Mouse (Mus musculus) spleen, postnatal 4 days (tissue): ENCODE measurements at regions not wholly inside any gene's neighbourhood (a gene's known extent, or its start where the extent isn't known, plus 50 kb on each side); places are given as distances from the start of the nearest gene placed in this dataset.

ENCODE experiments used
- DNase-seq, 2 experiments: peaks; one replicate each; pipeline ENCODE4 v3.0.0; 2022; ENCODE audit warnings: low spot score in 2 of 2

DNA sequence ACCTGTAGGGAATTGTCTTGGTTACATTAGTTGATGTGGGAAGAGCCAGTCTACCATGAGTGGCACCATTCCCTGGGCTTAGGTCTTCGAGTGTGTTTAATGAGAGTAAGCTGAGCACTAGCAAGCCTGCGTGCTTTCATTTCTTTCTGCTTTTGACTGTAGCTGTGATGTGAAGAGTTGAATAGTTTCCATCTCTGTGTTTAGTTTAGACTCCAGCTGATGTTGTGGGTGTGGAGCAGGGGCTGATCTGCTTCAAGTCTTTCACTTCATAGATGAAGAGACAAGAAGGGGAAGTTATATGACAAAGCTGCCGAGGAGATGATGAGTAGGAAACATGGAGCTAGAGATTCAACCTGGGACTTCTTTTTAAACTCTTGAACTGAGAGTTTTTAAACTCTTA, 446.0 kb downstream of the Slc4a3 start:
- DNase-seq, result no peak

DNA sequence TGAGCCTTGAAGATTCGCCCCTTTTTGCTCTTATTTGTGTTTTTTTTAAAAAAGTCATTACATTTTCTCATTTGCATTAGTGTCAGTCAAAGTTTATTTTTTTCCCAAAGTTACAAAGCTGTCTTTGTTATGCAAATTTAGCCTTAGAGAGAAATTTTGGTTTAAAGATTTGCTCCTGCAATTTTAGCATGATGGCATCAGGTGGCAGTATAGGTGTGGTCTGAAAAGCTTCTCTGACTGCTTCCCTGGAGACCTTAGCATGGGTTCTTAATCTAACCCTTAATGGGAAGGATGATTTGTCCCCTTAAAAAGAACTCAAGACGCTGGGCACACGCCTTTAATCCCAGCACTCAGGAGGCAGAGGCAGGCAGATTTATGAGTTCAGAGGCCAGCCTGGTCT, 451.2 kb downstream of the Slc4a3 start:
- no peak for DNase-seq

DNA sequence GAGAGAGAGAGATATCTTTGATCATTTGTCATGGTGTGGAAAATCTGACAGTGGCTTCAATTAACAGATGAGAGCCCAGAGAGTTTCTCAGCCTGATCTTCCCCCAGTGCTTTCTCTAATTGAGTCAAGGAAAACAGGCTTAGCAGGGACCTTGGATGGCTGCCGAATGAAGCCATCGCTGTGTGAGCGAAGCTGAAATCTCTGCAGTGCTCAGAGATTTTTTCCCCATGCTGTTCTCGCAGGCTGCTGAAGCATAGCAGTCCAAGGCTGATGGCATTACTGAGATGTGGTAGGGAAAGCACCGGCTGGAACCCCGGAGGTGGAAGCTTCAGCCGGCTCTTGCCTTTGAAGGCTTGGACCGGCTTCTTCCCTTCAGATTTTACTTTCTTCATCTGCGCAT, 455.1 kb downstream of the Slc4a3 start:
- no peak for DNase-seq

- DNase-seq, result no peak
Measured at GRCm38 (mm10) chr1:76009601-76010000, 463.5 kb downstream of the Slc4a3 start.

GRCm38 (mm10) chr1:76010212-76010800, 464.2 kb downstream of the Slc4a3 start:
- DNase-seq, result no peak

GRCm38 (mm10) chr1:76018588-76018987, 472.5 kb downstream of the Slc4a3 start:
- no peak for DNase-seq

GRCm38 (mm10) chr1:76019071-76019470, 473.0 kb downstream of the Slc4a3 start:
- no peak for DNase-seq

DNA sequence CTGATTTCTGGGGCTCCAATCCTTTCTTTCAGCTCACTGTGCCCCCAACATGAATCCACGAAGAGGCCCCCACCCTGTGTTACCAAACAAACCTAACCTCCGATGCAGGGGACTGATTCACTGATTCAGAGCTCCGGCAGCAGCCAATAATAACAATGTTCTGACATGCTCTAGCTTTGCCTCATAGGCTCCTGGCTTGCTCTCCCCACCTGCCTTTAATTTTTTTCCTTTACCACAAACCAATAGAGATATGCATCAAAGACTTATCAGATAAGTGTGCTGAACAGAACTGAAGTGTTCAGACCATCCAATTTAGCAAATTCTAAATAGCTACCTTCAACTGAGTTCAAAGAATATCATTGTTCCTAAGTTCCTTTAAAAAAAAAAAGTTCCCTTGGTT, 478.6 kb downstream of the Slc4a3 start:
- DNase-seq, result no peak

GRCm38 (mm10) chr1:76025389-76025788, 479.3 kb downstream of the Slc4a3 start:
- DNase-seq, result no peak

DNA sequence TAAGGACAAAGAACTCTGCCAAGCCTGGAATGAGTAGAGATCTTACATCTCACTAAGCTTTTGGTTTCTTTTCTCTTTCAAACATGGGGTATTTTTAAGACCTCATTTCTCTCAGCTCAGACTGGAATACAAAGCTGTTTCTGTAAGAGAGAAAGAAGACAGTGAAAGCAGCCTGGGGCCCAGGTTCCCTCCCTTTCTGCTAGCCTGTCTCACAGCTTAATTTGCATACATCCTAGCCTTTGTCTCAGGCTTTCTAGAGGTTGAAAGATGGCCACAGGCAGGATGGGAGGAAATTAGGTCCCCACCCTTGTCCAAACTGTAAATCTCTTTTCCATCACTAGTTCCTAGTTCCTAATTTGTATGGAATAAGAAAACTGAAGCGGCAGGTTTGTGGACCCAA, 483.0 kb downstream of the Slc4a3 start:
- DNase-seq, result no peak

- DNase-seq, result no peak
Measured at GRCm38 (mm10) chr1:76031171-76031922, 485.3 kb downstream of the Slc4a3 start.

DNA sequence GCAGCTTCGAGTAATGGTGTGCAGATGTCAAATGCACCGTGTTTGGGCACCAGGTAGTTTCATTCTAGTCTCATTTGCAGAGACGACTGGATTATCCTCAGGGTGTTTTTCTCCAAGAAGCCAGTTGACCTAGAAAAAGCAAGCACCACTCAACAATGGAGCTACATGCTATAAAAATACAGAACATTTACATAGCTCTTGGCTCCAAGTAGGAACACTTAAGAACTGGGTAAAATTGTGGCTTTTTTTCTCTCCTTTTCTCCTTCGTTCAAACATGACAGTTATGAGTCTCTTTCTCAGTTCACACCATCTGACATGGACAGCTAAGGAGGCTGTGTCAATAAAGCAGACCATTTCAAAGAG, 485.8 kb downstream of the Slc4a3 start:
- DNase-seq, result no peak

DNA sequence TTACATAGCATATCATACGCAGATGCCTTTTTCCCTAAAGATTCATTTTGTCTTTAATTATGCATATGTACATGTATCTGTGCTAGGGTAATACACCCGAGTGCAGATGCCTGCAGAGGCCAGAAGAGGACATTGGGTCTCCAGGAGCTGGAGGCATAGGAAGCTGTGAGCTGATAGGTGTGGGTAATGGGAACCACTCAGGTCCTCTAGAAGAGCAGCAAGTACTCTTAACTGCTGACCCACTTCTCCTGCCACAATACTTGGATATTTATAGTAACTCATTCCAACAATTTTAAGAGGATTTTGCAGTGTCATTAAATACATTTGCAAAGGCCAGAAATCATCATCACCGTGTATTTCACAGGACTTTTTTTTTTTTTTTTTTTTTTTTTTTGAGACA, 486.6 kb downstream of the Slc4a3 start:
- DNase-seq, result no peak

DNA sequence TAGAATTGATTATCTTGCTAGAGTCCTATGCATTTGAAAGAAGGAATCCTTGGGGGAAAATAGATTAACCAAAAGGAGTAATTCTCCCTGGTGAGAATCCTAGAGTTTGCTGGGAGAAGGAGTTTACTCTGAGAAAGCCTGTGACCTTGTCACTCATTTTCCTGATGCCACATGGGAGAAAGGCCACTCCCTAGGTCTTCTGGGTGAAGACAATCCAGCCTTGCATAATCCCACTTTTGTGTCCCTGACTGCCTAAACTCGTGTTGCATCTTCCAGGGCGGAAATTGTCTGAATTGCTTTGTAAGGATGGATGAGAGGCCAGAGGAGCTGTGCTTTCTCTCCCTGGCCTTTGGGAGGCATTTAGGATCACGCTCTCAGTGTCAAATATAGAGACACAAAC, 490.2 kb downstream of the Slc4a3 start:
- no peak for DNase-seq

GRCm38 (mm10) chr1:76039029-76039655, 493.1 kb downstream of the Slc4a3 start:
- no peak for DNase-seq

DNA sequence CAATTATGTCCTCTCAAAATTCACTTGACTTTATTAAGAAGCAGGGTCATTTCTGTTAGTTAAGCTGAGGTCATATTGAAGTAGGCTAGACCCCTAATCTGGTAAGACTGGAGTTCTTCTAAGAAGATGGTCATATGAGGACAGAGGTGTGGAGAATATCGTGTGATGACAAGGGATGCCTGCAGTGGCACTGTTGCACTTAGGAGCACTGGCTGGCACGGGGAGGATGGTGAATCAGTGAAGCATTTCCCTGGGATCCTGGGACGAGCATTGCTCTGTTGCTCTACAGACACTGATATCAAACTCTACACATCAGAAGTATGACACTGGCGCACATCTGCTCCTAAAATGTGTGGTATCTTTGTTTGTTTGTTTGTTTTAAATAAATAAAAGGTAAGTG, 493.6 kb downstream of the Slc4a3 start:
- no peak for DNase-seq

DNA sequence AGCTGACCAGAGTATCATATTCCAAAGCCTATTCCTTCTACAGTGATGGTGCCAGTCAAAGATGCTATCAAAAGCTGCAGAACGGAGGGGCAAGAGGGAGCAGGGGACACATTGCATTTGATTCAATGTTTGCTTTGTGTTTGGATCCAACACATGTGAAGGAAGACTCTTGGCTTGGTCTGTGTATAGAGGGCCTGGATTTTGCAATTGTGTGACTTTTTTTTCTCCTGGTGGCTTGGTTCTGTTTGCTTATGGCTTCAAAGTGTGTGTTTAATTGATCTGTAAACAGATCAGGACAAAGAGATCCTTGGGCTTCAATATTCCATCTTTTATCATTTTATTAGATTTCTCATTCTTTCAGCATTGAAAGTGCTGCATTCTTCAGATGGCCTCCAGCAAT, 504.2 kb downstream of the Slc4a3 start:
- DNase-seq, result no peak

DNA sequence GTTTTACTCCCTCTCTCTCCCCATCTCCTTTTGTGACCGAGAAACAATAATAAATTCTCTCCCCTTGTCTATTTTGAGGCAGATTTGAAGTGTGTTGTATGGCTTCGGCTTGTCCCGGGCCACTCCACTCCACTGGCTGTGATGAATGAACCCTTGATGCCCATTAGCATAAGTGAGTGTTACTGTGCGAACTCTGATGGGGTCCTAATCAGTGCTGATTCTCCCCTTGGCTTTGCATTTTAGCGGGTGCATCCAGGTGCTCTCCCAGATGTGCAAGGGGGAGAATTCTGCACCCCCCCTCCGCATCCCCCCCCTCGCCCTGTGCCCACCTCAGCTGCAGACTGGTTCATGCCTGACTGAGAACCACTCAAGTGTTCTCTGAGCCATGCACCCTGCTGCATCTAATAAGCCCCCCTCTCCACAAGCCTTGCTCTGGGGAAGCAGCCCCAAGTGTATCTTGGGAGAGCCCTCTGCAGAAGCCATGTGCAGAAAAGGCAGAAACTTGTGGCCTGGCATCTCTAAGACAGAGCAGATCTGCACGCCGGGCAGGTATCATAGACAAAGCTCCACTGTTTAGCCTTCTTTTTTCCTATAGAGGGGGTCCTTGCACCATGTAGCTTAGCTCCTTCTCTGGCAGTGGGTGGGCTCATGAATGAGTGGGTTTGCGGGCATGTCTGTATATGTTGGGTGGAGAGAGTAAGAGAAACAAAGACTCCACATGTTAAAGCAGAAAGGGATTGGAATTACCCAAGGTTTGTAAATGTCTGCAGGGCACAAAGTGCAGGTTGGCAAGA, 507.5 kb downstream of the Slc4a3 start:
- DNase-seq, result no peak

DNA sequence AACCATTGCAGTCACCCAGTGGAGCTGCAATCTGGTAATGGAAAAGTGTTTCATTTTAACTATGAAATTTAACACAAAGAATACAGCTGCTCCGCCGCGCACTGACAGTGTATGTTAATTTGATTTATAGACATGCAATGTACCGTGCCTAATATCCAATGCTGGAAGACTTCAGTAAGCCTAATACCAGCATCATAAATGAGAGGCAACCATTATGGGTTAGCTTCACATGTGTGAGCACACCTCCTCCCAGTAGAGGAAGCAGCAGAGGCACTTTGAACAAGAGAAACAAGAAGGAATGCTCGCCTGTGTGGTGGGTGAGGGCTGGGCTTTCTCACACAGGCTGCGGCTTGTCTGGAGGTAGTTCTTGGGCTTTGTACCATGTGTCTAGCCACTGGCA, 519.7 kb downstream of the Slc4a3 start:
- DNase-seq, result no peak

- no peak for DNase-seq
Measured at GRCm38 (mm10) chr1:76070831-76071321, 524.8 kb downstream of the Slc4a3 start.

- no peak for DNase-seq
Measured at GRCm38 (mm10) chr1:76075213-76075612, 529.1 kb downstream of the Slc4a3 start.

GRCm38 (mm10) chr1:76075685-76076455, 529.8 kb downstream of the Slc4a3 start:
- no peak for DNase-seq
